Mouse (Mus musculus): ENCODE measurements around the gene Rbm33.

Gene Rbm33

DNA sequence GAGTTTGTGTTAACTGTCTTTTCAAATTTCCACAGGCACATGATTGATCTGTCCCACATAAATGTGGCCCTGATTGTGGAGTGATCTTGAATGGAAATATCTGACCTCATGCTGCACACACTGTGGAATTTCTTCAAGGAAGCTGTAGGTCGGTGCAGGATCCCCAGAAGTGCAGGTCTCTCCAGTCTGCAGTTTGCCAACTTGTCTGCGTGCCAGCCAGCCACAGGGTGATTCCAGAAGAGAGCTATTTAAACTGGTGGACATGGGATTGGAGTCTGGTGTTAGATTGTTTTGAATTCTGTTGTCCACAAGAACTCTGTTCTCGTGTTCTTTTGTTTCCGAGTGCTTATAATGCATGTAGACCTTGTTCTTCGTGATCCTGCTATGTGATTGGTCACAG is 96.6 kb downstream of the Rbm33 start:
- DNase-seq = peak; percentile 34 to 42

DNA sequence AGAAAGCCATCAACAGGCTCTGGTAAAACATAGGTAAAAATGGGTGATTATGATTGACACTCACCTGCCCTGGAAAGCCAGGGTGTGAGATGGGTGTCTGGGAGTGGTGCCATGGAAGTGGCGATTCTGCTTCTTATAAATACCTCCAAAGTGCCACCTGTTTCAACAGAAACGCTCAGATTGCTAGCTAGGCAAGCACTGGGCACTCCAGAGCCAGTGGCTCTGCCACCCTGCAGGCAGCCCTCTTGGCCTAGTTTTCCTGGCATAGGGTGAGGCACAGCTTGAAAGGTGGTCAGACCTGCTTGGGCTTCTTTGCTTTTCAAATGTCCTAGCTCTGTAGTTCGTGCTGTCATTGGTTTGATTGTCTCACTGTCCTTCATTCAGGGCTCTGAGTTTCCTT is 97.2 kb downstream of the Rbm33 start:
- peak; percentile 40 to 71 for DNase-seq

DNA sequence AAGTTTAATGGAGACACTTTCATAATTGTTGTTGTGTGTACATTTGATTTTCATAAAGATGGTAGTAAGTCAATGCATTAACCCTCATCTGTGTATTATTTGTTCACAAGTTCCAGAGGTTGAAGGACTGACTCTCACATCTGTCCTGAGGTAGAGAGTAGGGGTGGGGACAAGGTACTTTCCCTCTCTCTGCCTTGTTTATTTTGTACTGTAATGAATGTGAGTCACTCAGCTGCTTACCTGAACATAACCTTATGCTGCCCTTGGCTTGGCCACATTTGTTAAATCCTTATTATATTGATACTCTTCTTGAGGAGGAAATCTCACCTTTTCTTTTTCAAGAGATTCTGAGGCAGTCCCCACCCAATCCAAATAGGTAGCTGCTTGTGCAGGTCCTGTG is 99.1 kb downstream of the Rbm33 start:
- DNase-seq = no peak

DNA sequence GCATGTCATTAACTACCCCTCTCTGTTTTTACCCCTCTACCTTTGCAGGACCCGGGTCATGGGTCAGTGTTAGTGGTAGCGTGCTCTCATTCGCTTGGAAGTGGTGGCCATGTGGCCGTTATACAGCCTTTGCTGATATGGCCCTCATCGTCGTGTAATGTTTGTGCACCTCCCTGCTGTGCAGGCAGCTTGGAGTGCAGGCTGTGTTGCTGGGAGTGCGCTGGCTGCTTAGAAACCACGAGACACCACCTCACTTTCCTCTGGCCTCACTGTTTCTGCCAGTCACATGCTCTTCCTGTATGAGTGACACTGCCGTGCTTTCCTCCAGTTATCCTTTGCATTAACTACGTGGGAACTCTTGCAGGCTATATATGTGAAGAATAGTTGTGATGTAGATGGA is 101.8 kb downstream of the Rbm33 start:
- no peak for DNase-seq

DNA sequence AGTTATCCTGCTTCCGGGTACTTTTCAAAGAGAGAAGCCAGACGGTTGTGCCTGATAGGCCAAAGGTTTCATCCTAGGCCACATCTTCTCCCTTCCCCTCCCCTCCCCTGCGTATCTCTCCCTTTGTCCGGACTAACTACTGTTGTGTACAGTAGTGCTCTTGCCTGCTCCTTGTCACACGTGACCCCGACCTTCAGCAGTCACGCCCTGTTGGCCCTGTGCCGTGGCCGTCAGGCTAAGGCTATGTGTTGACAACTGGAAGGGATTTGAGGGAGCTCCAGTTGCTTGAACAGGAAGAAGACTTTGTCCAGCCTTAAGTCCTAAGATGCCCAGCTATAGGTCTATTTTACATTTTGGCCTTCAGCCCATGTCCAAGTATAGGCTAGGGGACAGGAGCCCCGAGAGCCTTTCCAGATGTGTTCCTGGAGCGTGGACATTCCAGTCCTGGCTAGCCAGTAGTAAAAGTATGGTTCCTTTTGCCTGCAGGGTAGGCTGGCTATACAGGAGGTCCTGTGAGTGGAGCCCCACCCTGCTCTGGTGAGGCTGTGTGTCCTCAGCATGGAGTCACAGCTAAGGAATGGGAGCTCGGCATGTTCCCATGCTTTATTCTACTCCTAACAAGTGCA is 102.8 kb downstream of the Rbm33 start:
- DNase-seq = peak in 1 of 2 experiments; percentile 41

DNA sequence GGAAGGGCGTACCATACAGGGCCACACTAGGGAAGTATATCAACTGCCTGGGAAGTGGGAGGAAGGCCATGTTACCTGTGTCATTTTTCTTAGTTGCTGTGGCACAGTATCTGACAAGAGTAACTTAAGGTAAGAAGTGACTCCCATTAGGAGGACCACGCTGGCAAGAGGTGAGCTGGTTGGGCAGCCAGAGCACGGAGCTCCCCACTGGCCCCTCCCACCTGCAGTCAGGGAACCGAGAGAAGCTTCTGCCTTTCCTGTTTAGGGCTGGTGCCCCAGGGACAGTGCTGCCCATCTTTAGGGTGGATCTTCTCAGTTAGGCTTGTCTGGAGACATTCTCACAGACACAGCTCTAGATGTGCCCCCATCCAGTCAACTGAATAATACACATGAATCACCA is 106.9 kb downstream of the Rbm33 start:
- no peak for DNase-seq

DNA sequence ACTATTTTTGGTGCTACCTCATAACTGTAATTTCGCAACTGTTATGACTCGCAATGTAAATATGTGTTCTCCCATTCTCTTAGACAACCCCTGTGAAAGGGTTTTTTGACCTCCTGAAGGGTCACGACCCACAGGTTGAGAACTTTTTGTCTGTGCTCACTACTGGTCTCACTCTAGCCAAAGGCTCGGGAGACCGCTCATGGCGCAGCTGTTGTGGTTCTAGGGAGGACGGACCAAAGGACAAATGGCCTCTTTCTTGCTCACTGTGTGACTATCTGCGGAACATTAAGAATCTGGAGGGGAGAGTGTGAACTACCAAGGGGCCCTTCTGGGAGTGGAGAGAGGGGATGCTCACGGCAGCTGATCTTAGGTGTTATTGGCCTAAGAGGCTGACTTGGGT is 109.0 kb downstream of the Rbm33 start:
- DNase-seq = no peak

DNA sequence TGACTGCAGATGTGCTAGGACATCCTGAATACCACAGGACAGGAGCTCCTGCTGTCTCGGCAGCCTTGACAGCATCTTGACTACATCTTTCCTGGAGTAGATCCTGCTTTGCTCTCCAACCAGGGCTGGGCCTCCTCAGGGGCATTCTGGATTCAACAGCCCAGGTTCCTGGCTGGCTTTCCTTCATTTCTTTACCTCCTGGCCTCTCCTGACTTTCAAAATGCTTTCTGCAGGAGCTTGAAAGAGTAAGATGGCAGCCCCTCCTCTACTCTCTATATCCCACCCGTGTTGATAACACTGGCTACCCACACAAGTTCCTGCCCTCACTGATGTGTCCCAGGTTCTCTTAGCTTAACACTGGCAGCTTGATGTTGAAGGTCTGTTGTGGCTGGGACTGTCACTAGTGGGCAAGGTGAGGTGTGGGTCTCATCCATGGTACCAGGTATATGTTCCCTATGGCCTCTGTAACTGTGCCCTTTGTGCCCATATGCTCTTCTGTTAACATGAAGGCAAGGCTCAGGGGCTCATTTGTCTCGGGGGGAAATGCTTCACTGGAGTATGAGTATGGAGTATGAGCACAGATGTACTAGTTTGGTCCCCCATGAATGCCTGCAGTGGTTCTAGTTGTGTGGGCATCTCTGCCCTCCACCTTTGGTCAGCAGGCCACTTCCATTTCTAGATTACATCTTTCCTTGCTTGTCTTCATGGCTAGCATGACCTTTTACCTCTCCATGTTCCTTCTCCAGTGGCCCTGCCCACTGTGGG is 133.4 kb downstream of the Rbm33 start:
- no peak for DNase-seq

DNA sequence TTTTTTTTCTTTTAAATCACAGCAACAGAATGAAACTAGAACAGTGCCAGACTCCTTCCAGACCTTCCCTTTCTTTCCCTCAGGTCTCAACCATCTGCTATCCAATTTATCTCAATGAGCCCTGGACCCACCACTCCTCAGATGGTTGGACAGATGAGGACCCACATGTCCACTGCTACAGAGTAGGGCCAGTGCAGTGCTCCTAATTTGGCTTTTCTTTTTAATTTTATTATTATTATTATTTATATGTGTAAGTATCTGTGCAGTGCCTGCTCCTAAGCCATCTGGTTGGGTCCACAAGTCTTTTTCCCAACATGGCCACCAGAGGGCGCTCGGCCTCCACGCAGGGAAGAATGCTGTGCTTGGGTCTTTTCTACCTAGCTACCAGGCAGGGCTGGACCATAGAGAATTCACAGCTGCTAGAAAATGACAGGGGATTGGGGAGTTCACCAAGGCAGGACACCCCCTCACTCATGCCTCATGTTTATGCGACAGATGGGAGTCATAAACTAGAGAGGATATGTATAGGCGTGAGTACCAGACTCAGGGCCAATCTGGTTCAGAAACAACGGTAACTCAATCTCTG is 134.2 kb downstream of the Rbm33 start:
- peak; percentile 75 for DNase-seq

DNA sequence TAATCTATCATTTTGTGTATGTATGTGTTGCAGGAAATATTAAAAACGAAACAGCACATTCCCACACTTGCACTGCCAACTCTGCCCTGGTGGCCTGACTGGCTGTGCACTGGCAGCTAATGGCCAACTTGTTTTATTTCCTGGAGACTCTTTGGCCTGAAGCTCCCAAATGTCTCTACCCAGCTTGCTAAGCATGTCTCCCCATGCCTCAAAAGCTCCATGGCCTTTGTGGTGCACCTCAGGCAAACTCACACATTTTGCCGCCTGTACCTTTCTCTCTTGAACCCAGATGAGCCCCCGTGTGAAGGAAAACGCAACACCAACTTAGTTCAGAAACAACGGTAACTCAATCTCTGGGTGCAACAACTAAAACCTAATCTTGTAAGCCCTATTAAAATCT is 136.2 kb downstream of the Rbm33 start:
- no peak for DNase-seq

DNA sequence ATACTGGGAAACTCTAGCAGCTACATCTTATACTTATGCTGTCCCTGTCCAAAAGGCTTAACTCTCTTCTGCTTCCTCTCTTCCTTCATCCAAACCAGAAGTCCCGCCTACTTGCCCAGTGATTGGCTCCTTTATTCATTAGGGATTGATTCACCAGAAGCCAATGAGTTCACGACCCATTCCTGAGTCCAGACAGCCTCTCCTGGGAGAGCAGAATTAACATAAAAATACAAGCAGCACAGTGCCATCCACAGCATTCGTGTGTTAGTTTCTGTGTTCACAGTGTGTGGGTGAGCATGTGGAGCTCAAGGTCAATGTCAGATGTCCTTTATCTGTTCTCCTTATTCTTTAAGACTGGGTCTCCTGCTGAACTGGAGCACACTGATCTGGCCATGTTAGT is 136.6 kb downstream of the Rbm33 start:
- DNase-seq = peak in 1 of 2 experiments; percentile 0

DNA sequence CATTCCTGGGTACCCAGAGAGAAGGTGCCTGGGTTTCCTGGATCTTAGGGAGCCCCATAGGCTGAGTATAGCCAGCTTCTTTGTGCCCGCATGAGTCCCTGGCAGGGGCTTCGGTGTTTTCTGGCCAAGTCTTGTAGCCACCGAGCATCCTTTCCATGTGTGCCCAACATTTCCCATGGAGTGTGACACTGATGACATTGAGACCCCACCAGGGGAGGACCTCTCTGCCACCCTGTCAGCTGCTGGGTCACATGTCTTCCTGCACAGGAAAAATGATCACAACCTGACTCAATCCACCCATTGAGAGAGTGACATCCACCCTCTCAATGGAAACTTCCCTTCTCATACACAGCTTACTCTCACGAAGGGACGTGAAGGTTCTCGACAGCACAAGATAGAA is 137.6 kb downstream of the Rbm33 start:
- DNase-seq = peak in 1 of 2 experiments; percentile 1

DNA sequence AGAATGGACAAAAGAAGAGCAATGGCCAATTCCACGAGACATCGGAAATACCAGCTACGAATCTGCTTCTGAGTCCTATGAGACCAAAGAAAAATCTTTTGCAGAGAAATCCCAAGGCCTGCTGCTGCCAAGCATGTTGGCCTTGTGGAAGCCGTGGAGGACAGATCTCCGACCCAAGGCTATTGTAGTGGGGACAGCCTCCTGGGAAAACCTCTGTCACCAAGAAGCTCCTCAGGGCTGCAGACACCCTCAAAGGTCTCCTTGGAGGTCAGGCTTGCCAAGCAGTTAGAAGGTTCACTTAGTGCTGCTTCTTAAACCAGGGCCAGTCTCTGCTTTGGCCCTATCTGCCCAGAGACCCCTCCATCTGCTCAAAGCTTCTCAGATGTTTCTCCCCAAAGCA is 138.8 kb downstream of the Rbm33 start:
- no peak for DNase-seq

DNA sequence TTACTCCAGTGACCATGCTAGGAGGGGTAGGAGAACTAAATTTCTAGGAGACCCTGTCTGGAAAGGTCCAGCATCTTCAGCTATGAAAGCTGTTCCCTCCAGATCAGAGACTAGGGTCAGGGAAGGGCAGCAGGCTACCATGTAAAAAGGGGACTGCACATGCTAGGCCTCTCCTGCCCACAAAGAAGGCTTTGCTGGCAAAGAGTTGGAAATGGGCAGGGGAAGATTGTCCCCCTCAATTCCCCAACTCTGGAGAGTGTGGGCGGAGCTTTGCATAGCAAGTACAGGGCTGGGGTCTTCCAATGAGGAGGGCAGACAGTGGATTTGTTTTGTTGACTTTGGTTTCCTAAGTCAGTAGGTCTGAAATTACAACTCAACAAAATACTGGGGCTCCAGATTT is 139.4 kb downstream of the Rbm33 start:
- peak in 1 of 2 experiments; percentile 0 for DNase-seq

DNA sequence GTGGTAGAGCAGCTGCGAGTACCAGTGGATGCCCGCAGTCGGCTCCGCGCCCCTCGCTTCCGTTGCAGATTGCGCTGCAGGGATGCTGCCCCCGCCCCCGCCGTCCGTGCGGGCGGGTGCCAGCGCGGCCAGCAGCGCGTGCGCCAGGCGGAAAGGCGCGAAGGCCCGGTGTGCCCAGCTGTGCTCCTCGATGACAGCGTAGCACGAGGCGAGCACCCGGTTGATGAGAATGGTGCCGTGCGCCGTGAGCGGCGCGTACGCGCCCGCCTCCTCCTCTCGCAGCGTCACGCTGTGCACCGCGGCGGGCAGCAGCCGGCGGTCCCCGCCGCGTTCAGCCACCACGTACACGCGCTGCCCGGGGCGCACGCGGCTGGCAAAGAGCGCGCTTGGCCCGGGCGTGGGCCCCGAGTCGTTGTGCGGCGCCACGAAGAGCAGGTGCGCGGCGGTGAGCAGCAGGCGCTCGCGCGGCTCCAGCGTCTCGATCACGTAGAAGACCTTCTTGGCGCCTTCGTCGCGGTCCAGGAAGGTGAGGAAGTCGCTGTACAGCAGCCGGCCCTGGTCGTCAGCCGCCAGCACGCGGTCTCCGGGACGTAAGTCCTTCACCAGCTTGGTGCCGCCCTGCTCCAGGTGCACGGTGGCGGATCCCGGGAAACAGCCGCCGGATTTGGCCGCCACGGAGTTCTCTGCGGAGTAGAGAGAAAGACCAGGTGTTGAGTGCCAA is 141.2 kb downstream of the Rbm33 start:
- DNase-seq = peak; percentile 45 to 47

DNA sequence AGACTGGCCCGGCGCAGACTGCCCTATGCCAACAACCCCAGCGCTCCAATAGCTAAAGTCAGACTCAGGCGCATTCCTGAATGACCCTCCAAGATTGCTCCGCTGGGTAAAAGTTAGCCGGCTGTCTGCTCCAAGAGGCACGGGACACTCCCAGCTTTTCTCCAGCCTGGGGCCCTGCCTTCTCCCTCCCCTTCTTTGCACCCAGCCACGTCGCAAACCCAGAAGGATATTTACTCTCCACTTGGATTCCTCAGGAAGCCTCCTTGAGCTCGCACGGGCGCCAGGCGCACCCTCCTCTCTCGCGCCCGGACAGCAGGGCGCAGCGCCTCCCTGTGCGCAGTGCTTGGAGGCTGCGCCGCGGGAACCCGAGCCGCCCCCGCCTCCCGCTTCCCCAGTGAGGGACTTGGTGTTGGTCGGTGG is 141.9 kb downstream of the Rbm33 start:
- peak; percentile 89 for DNase-seq

DNA sequence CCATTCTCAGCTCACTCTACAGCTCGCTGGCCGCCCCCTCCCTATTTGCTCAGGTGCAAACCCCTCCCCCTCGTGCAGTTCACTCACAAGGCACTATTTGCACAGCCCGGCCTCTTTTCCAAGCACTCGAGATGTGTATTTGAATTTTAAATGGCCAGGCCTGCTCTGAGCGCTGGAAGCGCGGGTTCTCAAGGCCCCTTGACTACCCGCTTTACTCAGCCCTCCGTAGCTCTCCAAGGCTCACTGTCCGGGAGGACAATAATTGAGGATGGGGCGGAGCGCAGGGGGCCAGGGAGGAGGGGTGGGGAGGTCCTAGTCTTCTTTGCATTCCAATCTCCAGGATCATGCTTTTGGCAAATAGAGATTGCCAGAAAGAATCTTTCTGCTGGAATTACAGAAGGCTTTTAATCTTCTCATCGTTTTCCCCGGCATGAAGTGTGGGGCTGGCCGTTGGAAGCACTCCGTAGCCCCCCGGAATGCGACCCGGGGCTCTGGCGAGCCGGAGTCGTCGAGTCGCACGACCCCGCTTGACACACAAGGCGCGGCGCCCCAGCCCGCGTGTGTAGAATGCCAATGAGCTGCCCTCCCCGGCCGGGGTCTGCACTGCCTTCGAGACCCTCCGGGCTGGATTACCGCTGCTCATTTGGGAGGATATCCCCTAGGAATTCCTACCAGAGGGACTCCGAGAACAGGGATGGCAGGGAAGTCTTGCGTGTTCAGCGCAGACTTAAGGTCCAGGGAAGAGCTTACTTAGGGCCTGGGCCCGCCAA is 142.7 kb downstream of the Rbm33 start:
- peak; percentile 80 to 84 for DNase-seq

DNA sequence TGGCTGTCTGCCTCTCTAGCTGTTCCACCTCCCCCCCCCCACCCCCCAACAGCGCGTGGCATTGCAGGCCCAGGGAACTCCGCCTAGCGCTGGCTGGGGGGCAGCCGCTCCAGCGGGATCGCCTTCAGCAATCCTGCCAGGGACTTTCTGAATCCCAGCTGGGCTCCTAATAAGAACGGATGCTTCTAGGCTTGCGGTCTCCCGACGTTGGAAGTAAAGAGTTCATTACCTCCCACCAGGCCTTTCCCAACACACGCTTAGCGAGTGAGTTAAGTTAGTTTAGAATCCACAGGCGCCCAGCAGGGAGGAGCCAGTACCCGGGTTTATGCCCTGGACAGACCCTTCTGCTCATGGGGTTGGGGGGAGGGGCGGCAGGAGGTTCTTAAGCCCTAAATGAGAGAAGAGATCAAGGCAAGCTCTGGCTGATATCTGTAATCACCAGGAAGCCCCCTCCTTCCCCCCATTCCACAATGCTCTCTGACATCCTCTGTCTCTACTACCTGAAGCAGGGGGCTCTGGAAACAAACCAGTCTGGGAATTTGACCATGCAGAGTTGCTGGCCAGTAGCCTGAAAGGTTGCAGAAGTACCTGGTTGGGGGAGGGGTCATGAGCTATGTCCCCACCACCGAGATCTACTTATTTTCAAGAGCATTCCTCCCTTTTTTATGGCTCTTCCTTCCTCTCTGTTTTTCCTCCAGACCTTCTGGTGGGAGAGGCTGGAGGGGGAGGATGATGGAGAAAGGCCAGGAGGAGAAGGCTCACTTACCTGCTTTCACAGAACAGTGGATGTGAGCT is 143.8 kb downstream of the Rbm33 start:
- peak; percentile 9 to 34 for DNase-seq

DNA sequence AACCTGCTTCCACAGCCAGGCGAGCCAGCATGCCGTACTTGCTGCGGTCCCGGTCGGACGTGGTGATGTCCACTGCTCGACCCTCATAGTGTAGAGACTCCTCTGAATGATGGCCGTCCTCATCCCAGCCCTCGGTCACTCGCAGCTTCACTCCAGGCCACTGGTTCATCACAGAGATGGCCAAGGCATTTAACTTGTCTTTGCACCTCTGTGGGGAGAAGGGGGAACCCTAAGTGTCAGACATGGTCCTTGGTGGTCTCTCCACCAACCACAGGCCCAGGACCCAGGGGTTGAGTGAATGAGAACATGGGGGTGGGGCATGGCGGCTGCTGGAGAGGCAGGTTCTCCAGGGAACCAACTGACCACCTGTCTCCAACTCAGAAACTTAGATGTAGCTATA is 144.5 kb downstream of the Rbm33 start:
- DNase-seq = no peak

DNA sequence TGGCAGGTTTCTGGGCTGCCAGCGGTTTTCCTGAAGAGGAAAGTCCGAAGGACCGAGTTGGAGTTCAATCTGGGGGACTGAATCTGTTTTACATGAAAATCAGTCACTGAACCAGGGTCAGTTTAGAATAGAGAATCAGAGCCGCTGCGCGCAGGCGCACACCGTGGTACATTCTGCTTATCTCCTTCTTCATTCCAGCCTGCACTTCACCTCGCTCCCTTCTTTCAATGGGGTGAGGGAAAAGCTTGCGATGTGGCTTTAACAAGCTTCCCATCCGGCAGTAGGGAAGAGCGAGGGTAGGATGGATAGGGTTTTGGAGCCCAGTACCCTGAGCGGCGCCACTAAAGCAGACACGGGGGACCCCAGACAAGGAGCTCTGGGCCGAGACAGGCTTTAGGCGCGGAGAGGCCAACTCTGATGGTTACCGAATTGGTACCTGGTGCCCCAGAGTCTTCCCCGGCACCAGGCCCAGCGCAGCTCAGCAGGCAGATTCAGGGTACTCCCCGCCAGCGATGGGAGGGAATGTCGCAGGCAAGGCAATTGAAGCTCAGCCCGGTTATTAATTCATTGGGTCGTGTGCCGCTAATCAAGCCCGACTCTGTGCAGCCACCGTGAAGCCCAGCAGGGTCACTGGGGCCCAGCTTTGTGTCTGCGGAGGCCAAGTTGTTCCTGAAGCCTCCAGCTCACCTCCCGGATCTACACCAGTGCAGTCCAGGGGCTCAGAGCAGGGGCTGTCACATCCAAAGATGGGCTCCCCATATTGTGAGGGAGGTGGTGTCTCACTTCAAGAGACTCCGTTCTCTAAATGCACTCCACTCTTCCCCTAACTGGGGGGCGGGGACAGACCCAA is 146.0 kb downstream of the Rbm33 start:
- peak; percentile 32 to 50 for DNase-seq

DNA sequence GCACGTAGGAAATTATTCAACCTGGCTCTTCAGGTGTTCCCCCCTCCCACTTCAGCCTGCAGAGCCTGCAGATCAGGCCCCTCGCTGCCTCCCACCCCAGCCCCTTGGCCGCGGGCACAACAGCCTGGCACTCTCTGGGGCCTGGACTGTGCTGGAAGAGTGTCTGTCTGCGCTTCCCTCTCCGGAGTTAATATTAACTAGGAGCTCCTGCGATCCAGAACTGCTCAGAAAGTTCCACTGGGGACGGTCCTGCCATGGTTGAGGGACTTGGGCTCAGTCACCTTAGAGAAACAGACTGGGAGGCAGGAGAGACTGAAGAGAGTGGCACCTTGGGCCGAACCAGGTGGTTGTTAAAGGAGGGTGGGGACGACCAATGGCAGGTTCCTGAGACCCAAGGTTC is 146.7 kb downstream of the Rbm33 start:
- peak in 1 of 2 experiments; percentile 18 for DNase-seq
